Mouse (Mus musculus): ENCODE data around the gene Lancl3.

DNA sequence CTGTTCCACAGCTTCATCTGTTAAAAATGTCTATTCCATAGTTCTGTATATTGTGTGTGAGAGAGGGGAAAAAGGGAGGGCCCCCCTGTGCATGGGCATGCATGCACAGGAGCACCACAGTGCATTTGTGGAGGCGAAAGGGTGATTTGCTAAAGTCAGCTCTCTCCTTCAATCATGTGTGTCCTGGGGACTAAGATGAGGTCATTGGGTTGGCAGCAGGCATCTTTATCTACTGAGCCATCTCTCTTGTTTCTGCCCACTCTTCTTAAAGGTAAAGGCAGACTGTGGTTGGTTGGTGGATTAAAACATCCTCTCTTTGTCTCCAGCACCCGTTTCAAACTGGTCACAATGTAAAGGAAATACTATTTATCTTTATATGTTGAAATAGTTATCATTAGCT, 27.4 kb downstream of the Lancl3 start:
- no peak for TF ChIP-seq CTCF (IDR thresholded peaks at IDR 0.05)
- no peak for TF ChIP-seq EP300 (IDR thresholded peaks at IDR 0.05; ENCODE audit: insufficient read depth, low read depth, low read length)
- no peak for TF ChIP-seq POLR2A (IDR thresholded peaks at IDR 0.05; ENCODE audit: insufficient read depth, low read depth, low read length)

Data from heart, adult 2 months (tissue).